Mouse (Mus musculus) intestine, postnatal 0 days (tissue): Measurements from ENCODE around the gene Lcn12. TPM values are rescaled to one million over a fixed set of nuclear protein-coding genes. Genes with fewer than 3 reads are reported as not detected.

ENCODE experiments used
- ATAC-seq: fragments of 200-750 bp; cut with Nextera tagmentation; 2 replicates; pipeline ENCODE4 v1.8.0; 2017; ENCODE audit warnings: mild to moderate bottlenecking, moderate TSS enrichment, moderate library complexity
- H3K27ac ChIP-seq: fragments of 300-500 bp; sonication (generic); 2 replicates; pipeline ENCODE4 v1.5.1; 2014; ENCODE audit warnings: mild to moderate bottlenecking, low read depth, low read length, moderate library complexity
- H3K27me3 ChIP-seq: fragments of 300-500 bp; sonication (generic); replicated peaks from 2 replicates; pipeline ENCODE4 v1.6.1; 2014; ENCODE audit warnings: low read length, mixed read lengths; ENCODE audit not compliant: control insufficient read depth, insufficient read depth
- H3K36me3 ChIP-seq: fragments of 300-500 bp; sonication (generic); 2 replicates; pipeline ENCODE4 v1.6.1; 2014; ENCODE audit warnings: mild to moderate bottlenecking, moderate library complexity; ENCODE audit not compliant: control insufficient read depth, insufficient read depth
- H3K4me1 ChIP-seq: fragments of 300-500 bp; sonication (generic); replicated peaks from 2 replicates; pipeline ENCODE4 v1.6.1; 2014; ENCODE audit warnings: antibody characterized with exemption, low read length, mixed read lengths; ENCODE audit not compliant: control insufficient read depth, insufficient read depth
- H3K4me2 ChIP-seq: fragments of 300-500 bp; sonication (generic); replicated peaks from 2 replicates; pipeline ENCODE4 v1.6.1; 2014; ENCODE audit warnings: low read depth, mild to moderate bottlenecking, moderate library complexity
- H3K4me3 ChIP-seq: fragments of 300-500 bp; sonication (generic); 2 replicates; pipeline ENCODE4 v1.5.1; 2014; ENCODE audit warnings: low read depth, low read length
- H3K9ac ChIP-seq: fragments of 300-500 bp; sonication (generic); 2 replicates; pipeline ENCODE4 v1.6.1; 2014; ENCODE audit warnings: mild to moderate bottlenecking, low read depth, low read length
- H3K9me3 ChIP-seq: fragments of 300-500 bp; sonication (generic); 2 replicates; pipeline ENCODE4 v1.6.1; 2016; ENCODE audit warnings: mixed run types; ENCODE audit not compliant: control insufficient read depth
- CTCF ChIP-seq: sonication (generic); IDR thresholded peaks from 2 replicates; pipeline ENCODE4 v1.5.1; 2016; ENCODE audit warnings: low read depth, mild to moderate bottlenecking, control low read depth, antibody characterized with exemption, moderate library complexity
- WGBS: fragments of 180-500 bp; shearing (Covaris S2); extraction: QIAGEN DNeasy Blood & Tissue Kit; methylation state at CpG from one replicate; pipeline ENCODE4 v1.1.7; 2014; 5-methylcytosine and 5-hydroxymethylcytosine counted together
- polyA plus RNA-seq: library from polyadenylated mRNA; unstranded; fragments of >200 nt; fragmentation: Nextera tagmentation; extraction: Ambion mirVana; gene quantifications from 2 replicates; pipeline ENCODE4 v1.2.1, GENCODE M21; 2015

Lcn12 gene
- polyA plus RNA-seq, 1 experiment from 2014 or later = 0.40 TPM

DNA sequence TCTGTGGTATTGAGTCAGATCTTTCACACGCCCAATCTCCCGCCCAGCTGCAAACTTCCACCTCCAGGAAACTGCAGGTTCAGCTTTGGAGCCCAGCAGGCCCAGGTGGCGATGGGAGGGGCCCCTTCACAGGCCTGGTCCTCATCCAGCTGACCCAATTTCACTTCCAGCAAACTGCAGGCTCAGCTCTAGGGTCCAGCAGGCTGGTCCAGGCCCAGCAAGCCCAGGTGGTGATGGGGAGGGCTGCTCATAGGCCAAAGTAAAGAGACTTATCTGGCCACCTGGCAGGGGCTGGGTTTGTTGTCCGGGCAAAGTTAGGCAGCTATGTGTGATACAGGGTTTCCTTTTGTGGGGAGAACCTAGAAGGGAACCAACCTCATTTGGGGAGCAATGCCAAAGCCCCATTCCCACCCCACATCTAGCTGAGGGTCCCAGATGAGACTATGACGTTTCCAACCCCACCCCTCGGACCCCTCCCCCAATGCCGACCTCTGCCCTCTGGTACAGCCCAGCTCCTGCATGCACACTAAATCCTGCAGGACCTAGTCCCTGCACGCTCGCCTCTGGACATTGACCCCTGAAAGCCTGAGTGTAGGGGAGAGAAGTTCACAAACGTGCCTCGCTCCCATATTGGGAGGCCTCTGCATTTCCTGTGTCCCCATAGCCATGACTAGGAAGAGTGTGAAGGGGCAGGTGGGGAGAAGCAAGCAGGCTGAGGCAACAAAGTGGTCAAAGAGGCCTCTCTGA, 8.6 kb downstream of the Lcn12 start:
- Histone ChIP-seq H3K27ac (no peak overlapping the region), H3K4me3 (no peak overlapping the region), H3K9ac (no peak overlapping the region), H3K27me3 (no peaks in the 10 kb centered on the region), H3K4me2 (no peak overlapping the region), H3K9me3 (no peaks in the 10 kb centered on the region), H3K4me1 (peaks cover 6% of the 10 kb centered on the region; the same call in 1 of the 2 replicates), H3K36me3 (no peaks in the 10 kb centered on the region)
- peak; percentile 54 for ATAC-seq
- TF ChIP-seq CTCF = no peak
- 32% methylated on average over 11 of the region's 11 CpGs for WGBS

DNA sequence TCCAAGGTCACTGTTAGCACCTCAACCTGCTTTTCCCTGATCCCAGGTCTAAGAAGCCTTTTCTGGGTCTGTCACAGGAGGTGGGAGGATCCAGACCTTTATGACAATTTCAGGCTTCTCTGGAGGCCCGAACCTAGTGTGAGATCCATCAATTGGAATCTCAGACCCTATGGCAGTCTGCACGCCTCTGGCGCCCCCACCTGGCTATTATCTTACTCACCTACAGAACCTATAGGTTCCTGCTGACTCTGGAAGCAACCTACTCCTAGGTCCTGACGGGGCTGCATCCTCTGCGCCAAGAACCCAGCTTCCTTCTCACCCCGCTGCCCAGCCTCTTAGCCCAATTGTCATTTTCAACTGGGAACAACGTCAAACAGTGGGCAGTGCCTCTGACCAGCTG, 10.7 kb downstream of the Lcn12 start:
- ATAC-seq = peak; percentile 17; the same call in 1 of the 2 replicates
- no peak overlapping the region for H3K9ac ChIP-seq
- no peak overlapping the region for H3K27ac ChIP-seq
- TF ChIP-seq CTCF = peak; percentile 75
- H3K36me3 ChIP-seq = no peaks in the 10 kb centered on the region
- H3K27me3 ChIP-seq = no peaks in the 10 kb centered on the region
- no peak overlapping the region for H3K4me2 ChIP-seq
- H3K9me3 ChIP-seq = no peaks in the 10 kb centered on the region
- peaks cover 6% of the 10 kb centered on the region; the same call in 1 of the 2 replicates for H3K4me1 ChIP-seq
- H3K4me3 ChIP-seq = no peak overlapping the region
- WGBS = 31% methylated on average over 7 of the region's 7 CpGs

DNA sequence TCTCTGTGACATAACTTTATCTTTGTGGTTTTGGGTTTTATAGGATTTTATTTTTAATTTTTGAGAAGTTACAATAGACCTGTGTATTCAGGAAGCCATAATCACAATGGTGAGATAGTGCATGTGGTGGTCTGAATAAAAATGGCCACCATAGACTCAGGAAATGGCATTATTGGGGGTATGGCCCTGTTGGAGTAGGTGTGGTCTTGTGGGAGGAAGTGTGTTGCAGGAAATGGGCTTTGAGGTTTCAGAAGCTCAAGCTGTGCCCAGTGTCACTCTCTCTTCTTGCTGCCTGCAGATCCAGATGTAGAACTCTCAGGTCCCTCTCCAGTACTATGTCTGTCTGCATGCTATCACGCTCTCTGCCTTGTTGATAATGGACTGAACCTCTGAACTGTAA, 13.2 kb downstream of the Lcn12 start:
- no peak for TF ChIP-seq CTCF
- no peaks in the 10 kb centered on the region for H3K27me3 ChIP-seq
- no peaks in the 10 kb centered on the region for H3K9me3 ChIP-seq
- H3K9ac ChIP-seq = no peak overlapping the region
- no peak overlapping the region for H3K4me3 ChIP-seq
- no peak overlapping the region for H3K4me2 ChIP-seq
- peaks cover 3% of the 10 kb centered on the region; the same call in 1 of the 2 replicates for H3K4me1 ChIP-seq
- no peak for ATAC-seq
- 0 out of 2 replicates have a peak overlapping the region, but pooled peaks have one; percentile 28 for H3K27ac ChIP-seq
- WGBS = 78% methylated on average over 1 of the region's 1 CpGs
- H3K36me3 ChIP-seq = no peaks in the 10 kb centered on the region

DNA sequence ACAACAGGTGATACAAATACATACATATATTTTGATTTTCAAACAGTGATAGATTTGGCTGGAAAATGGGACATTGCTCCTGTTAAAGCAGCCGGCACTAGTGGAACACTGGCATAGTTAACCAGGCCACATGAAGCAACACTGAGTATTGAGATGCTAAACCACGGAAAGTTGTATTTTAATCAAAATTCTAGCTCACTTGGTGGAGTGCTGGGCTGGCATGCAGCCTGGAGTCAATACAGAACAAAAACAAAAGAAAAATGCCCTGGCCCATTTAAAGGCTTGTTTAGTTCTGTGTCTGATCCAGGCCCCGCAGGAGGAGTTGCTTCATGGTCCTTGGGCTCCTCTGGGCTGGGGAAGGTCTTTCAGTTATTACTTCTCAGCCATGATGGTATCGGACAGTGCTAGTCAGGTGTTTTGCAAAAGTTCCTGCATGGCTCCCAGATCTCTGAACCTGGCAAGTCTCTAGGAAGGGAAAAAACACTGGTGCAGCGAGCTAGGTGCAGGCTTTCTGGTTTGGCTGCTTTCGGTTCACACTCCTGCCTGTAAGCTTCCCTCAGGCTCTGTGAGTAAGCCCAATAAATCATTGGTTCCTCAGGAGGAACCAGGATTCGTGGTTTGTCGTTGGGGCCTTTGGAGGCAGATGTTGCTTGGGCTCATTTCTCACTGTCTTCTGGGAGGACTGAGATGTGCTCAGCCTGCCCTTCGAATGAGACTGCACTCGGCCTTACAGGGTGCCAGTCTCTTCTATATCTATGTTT, 14.0 kb downstream of the Lcn12 start:
- TF ChIP-seq CTCF = no peak
- no peaks in the 10 kb centered on the region for H3K4me1 ChIP-seq
- H3K9ac ChIP-seq = no peak overlapping the region
- H3K9me3 ChIP-seq = no peaks in the 10 kb centered on the region
- H3K36me3 ChIP-seq = no peaks in the 10 kb centered on the region
- H3K4me3 ChIP-seq = no peak overlapping the region
- 0 out of 2 replicates have a peak, but pooled peaks have one; percentile 19 for ATAC-seq
- H3K4me2 ChIP-seq = 0 out of 2 replicates have a peak overlapping the region, but pooled peaks have one; percentile 13
- H3K27ac ChIP-seq = 0 out of 2 replicates have a peak overlapping the region, but pooled peaks have one; percentile 28
- no peaks in the 10 kb centered on the region for H3K27me3 ChIP-seq
- 46% methylated on average over 10 of the region's 10 CpGs for WGBS

DNA sequence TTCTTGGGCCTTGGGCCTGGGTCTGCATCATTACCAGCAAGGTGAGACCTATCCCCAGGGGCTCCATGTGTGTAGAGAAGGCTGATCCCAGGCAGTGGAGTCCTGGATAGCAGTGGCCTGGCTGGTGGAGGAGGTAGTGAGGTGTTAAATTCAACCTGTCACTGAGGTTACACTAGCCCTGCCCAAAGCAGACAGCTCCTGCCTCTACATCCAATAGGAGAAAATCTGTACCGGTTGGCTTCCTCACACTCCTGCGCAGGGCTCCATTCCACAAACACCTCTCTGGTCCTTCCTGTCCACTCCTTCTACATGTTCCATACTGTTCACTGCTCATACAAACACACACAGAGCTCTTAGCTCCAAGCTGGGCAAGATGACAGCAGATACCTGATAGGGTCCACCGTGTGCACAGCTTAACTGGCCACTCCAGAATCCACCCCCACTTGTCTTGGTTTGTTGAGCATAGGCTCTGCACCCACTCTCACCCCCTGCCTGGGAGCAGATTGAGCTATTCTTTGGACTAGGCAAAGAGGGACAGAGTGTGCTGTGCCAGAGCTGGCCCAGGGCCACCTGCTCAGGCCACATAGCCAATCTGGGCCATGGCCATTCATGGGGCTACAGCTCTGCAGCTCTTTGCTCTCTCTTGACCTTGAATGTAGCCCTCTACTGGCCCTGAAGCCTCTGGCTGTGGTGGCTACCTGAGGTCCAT, 15.6 kb downstream of the Lcn12 start:
- no peaks in the 10 kb centered on the region for H3K9me3 ChIP-seq
- no peak for ATAC-seq
- no peak for TF ChIP-seq CTCF
- H3K36me3 ChIP-seq = no peaks in the 10 kb centered on the region
- H3K4me2 ChIP-seq = no peak overlapping the region
- H3K4me3 ChIP-seq = no peak overlapping the region
- no peaks in the 10 kb centered on the region for H3K4me1 ChIP-seq
- no peak overlapping the region for H3K9ac ChIP-seq
- H3K27ac ChIP-seq = no peak overlapping the region
- WGBS = 89% methylated on average over 3 of the region's 3 CpGs
- H3K27me3 ChIP-seq = no peaks in the 10 kb centered on the region

- Histone ChIP-seq H3K27ac (no peak overlapping the region), H3K4me2 (no peak overlapping the region), H3K36me3 (no peaks in the 10 kb centered on the region), H3K27me3 (no peaks in the 10 kb centered on the region), H3K9me3 (no peaks in the 10 kb centered on the region), H3K4me3 (no peak overlapping the region), H3K4me1 (no peaks in the 10 kb centered on the region), H3K9ac (no peak overlapping the region)
- no peak for TF ChIP-seq CTCF
- ATAC-seq = no peak
- 88% methylated on average over 8 of the region's 8 CpGs for WGBS
Observed at GRCm38 (mm10) chr2:25477541-25477940, 16.2 kb downstream of the Lcn12 start.
